Mouse (Mus musculus) c-Kit-positive CD71-positive TER-119-positive erythroid progenitor cells, embryonic 14.5 days (primary cell): ENCODE measurements around the gene Spryd4.
A peak's percentile ranks its signal among the peaks of the same experiment; 100 is the strongest.
"Not testable (repeated sequence)": the region's sequence is repeated elsewhere in the genome, so short reads cannot be mapped to it uniquely, and the experiment has no call there.

ENCODE experiments used
- DNase-seq: peaks from one replicate; pipeline ENCODE4 v3.0.0-alpha.2; 2013; ENCODE audit warnings: low spot score

Spryd4 gene

GRCm38 (mm10) chr10:128225064-128225463 lies 13.5 kb upstream of the Spryd4 start:
- DNase-seq: no peak

- no peak for DNase-seq
Observed at GRCm38 (mm10) chr10:128221533-128222286, 10.1 kb upstream of the Spryd4 start.

DNA sequence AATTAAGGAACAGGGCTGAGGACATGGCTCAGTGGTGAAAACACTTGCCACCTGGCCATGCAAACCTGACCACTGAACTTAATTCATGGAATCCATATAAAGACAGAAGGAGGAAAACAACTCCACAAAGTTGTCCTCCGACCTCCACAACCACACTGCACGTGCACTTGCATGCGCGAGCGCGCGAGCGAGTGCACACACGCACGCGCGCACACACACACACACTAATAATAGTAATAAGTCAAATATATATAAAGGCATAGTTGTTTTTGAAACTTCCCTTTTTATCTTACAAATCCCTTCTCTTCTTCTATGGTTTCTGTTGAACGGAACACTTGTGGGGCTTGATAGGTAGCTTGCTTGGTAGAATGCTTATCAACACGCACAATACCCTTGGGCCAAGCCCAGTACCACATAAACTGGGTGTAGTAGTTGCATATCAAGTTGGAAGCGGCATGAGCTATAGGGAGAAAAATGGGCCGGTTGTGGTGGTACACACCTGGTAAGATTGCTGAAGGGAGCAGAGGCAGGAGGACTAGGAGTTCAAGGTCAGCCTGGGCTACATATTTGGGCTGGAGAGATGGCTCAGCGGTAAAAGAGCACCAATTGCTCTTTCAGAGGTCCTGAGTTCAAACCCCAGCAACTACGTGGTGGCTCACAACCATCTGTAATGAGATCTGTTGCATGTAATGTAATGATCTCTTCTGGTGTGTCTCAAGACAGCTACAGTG lies 6.9 kb upstream of the Spryd4 start:
- no peak for DNase-seq

DNA sequence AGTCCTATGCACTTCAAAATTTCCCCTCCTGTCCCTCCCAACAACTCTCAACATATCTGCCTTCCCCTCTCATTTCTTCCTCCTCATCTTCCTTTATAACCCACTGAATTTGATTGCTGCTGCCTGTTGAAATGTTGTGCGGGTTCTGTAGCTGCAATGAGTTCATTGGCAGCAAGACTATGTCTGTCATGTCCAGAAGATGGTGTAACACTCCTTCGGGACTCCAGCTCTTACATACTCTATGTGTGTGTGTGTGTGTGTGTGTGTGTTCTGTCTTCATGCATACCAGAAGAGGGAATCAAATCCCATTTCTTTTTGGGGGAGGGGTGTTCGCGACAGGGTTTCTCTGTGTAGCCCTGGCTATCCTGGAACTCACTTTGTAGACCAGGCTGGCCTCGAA lies 3.4 kb upstream of the Spryd4 start:
- no peak for DNase-seq

GRCm38 (mm10) chr10:128214112-128214511 lies 2.5 kb upstream of the Spryd4 start:
- not testable (repeated sequence) for DNase-seq

GRCm38 (mm10) chr10:128212871-128213323 lies 1.3 kb upstream of the Spryd4 start:
- DNase-seq: peak; percentile 80

- DNase-seq: no peak
Observed at GRCm38 (mm10) chr10:128212148-128212547, 541 bp upstream of the Spryd4 start.

DNA sequence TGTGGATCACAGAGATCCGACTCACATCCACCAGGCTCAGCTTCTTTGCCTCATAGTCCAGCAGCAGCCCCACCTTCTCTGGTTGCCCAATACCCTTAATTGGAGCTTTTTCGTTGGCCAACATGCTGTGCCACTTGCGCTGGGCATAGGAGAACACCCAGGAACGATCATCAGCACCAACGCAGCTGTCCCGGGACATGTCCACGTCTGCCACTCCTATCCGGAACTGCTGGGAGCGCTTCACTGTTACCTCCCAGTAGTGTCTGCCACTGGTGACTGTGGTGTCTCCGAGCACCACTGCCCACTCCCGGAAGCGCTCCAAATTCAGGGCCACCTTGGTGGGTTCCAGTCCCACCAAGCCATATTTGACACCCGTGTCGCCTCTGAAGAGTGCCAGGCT lies 653 bp downstream of the Spryd4 start:
- DNase-seq: no peak

DNA sequence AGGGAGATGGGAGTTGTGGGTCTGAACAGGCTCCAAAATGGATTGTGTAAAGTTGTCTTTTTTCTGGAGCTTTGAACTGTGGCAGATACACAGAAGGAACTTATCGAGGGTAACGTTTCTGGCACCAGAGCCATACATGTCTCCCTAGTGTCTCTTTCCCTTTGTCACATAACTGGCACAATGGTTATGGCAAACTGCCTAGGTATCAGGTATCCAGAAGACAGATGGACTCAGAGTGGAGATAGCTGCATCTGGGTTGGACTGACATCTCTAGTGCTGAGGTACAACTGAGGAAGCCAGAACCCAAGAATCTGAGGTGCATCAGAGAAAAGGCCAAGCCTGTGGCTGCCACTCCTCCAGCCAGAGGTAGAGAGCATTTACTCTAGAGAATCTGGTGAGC lies 1.5 kb downstream of the Spryd4 start:
- no peak for DNase-seq

GRCm38 (mm10) chr10:128209311-128210009 lies 2.1 kb downstream of the Spryd4 start:
- DNase-seq: no peak

DNA sequence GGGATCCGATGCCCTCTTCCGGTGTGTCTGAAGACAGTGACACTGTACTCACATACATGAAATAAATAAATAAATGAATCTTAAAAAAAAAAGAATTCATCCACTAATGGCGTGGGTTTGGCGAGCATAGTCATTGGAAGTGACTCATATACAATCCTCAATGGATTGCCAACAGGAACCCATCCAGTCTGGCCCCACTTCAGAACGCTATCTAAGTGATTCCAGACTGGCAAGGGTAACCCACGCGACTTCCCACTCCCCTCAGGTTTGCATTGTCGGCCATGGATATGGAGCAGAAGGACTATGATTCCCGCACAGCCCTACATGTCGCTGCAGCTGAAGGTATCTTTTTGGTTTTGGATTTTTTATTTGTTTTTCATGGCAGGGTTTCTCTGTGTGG lies 3.3 kb downstream of the Spryd4 start:
- DNase-seq: no peak

DNA sequence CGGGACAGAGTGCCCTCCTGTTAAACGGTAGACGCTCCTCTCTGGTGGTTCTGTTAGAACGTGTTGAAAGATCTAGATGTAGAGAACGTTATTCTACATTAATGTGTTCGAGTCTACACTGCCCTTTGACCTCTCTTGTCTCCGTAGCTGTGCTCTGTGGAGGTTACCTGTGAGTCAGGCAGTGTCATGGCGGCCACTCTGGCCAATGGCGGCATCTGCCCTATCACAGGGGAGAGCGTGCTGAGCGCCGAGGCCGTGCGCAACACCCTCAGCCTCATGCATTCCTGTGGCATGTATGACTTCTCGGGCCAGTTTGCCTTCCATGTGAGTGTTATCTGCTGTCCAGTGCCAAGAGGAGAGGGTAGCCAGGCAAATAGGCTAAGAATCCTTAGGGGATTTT lies 6.7 kb downstream of the Spryd4 start:
- no peak for DNase-seq

DNA sequence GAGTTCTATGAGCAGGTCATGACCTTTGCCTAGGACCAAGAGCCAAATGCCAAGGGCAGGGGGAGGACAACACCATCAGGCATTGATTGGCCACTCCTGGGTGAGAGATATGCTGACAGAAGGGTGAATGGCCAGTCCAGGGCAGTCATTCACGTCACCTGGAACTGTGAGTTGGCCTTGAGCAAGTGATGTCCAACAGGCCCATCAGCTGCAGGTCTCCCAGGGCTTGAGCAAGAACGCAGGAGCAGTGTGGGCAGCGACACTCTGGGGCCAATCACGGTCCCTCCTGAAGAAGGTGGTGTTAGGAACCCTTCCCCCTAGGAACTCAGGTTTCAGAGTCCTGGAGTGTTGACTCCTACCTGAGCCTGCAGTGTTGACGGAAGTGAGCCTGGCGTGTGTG lies 9.8 kb downstream of the Spryd4 start:
- DNase-seq: no peak

- DNase-seq: no peak
Observed at GRCm38 (mm10) chr10:128194551-128195461, 16.8 kb downstream of the Spryd4 start.

- peak; percentile 96 for DNase-seq
Observed at GRCm38 (mm10) chr10:128194024-128194550, 17.5 kb downstream of the Spryd4 start, which contains the start of gene Gls2. Gene Gls2, plus strand, starts transcription at chr10:128194457.

GRCm38 (mm10) chr10:128193113-128193512 lies 18.5 kb downstream of the Spryd4 start:
- no peak for DNase-seq

GRCm38 (mm10) chr10:128192030-128192766 lies 19.4 kb downstream of the Spryd4 start:
- not testable (repeated sequence) for DNase-seq

DNA sequence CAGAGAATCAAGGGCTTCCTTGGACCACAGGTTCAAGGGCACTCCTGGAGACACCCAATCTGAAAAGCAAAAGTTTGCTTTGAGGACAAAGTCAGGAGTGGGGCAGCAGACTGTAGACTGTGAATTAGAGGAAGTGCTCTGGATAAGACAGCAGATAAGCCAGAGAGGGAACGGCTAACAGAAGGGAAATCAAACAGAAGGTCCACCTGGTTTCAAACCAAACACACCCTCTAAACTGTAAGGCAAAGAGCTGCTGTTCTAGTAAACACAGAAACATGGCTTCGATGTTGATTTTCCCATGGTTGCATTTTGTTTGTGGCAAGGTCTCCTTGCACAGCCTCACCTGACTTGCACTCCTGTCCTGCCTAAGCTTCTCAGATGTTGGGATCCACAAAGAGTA lies 20.1 kb downstream of the Spryd4 start:
- no peak for DNase-seq

DNA sequence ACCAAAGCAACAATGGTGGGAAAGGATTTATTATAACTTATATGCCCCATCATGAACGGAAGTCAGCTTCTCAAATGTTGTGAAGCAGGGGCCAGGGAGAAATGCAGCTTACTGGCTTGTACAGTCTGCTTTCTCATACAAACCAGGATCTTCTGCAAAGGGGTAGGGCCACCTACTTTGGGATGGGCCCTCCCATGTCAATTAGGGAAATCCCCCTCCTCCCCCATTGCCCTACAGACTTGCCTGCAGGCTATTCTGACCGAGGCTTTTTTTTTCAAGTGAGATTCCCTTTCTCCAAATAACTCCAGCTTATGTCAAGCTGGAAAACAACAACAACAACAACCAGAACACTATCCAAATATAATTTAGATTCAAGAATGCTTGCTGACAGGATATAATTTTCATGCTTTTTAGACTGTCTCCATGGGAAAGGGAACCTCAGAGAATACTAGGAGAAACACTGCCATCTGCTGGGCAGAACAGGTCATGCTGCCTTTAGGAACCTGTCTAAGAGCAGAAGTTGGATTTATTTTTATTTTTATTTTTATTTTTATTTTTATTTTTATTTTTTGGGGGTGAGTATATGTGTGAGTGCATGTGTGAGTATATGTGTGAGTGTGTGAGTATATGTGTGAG lies 23.2 kb downstream of the Spryd4 start:
- peak; percentile 86 for DNase-seq

GRCm38 (mm10) chr10:128187181-128187605 lies 24.4 kb downstream of the Spryd4 start:
- peak; percentile 69 for DNase-seq
